Mouse (Mus musculus) stomach, embryonic 14.5 days (tissue): ENCODE measurements around the gene Gse1. TPM values are rescaled to one million over a fixed set of nuclear protein-coding genes. Genes with fewer than 3 reads are reported as not detected.

Experiments
- ATAC-seq: fragments of 200-750 bp; cut with Nextera tagmentation; 2 replicates; pipeline ENCODE4 v1.8.0; 2017; ENCODE audit warnings: low read depth, moderate TSS enrichment; ENCODE audit not compliant: insufficient number of reproducible peaks, insufficient read depth, low FRiP score
- H3K27ac ChIP-seq: fragments of 300-500 bp; sonication (generic); 2 replicates; pipeline ENCODE4 v1.5.1; 2014; ENCODE audit warnings: mild to moderate bottlenecking, low read length, moderate library complexity, mixed read lengths
- H3K27me3 ChIP-seq: fragments of 300-500 bp; sonication (generic); 2 replicates; pipeline ENCODE4 v1.6.1; 2014; ENCODE audit warnings: low read length, control low read depth, mixed read lengths; ENCODE audit not compliant: control insufficient read depth, insufficient read depth
- H3K36me3 ChIP-seq: fragments of 300-500 bp; sonication (generic); 2 replicates; pipeline ENCODE4 v1.6.1; 2014; ENCODE audit warnings: mild to moderate bottlenecking, control low read depth, low read length, moderate library complexity, mixed read lengths; ENCODE audit not compliant: control insufficient read depth, insufficient read depth
- H3K4me1 ChIP-seq: fragments of 300-500 bp; sonication (generic); 2 replicates; pipeline ENCODE4 v1.6.1; 2014; ENCODE audit warnings: low read length, control low read depth, mixed read lengths; ENCODE audit not compliant: control insufficient read depth, insufficient read depth
- H3K4me2 ChIP-seq: fragments of 300-500 bp; sonication (generic); replicated peaks from 2 replicates; pipeline ENCODE4 v1.6.1; 2014; ENCODE audit warnings: low read depth, low read length, control low read depth
- H3K4me3 ChIP-seq: fragments of 300-500 bp; sonication (generic); 2 replicates; pipeline ENCODE4 v1.5.1; 2014; ENCODE audit warnings: low read depth, low read length, control low read depth
- H3K9ac ChIP-seq: fragments of 300-500 bp; sonication (generic); replicated peaks from 2 replicates; pipeline ENCODE4 v1.6.1; 2014; ENCODE audit warnings: low read depth, mild to moderate bottlenecking, control low read depth, low read length, moderate library complexity, mixed read lengths
- H3K9me3 ChIP-seq: fragments of 300-500 bp; sonication (generic); 2 replicates; pipeline ENCODE4 v1.6.1; 2016; ENCODE audit warnings: low read depth, low read length, control low read depth; ENCODE audit not compliant: control insufficient read depth
- WGBS: fragments of 180-500 bp; shearing (Covaris S2); extraction: QIAGEN DNeasy Blood & Tissue Kit; methylation state at CpG from one replicate; pipeline ENCODE4 v1.1.7; 2014; 5-methylcytosine and 5-hydroxymethylcytosine counted together
- polyA plus RNA-seq: library from polyadenylated mRNA; unstranded; fragments of >200 nt; fragmentation: Nextera tagmentation; extraction: Ambion mirVana; gene quantifications from 2 replicates; pipeline ENCODE4 v1.2.1, GENCODE M21; 2014

Gse1 gene
- polyA plus RNA-seq, 1 experiment from 2014 or later: 11.1 TPM

- Histone ChIP-seq H3K4me3 (no peak overlapping the region), H3K4me1 (peaks cover 53% of the 10 kb centered on the region), H3K27me3 (no peaks in the 10 kb centered on the region), H3K9me3 (no peaks in the 10 kb centered on the region), H3K9ac (no peak overlapping the region), H3K27ac (no peak overlapping the region), H3K4me2 (no peak overlapping the region), H3K36me3 (no peaks in the 10 kb centered on the region)
- no peak for ATAC-seq
- 26% methylated on average over 11 of the region's 11 CpGs for WGBS
Measured at GRCm38 (mm10) chr8:120497503-120497946, 269.3 kb downstream of the Gse1 start.

- Histone ChIP-seq H3K4me1 (peaks cover 45% of the 10 kb centered on the region), H3K27me3 (no peaks in the 10 kb centered on the region), H3K4me2 (peak overlapping the region; percentile 20; the same call in 1 of the 2 replicates), H3K9ac (no peak overlapping the region), H3K27ac (peak overlapping the region; percentile 69; the same call in 1 of the 2 replicates), H3K36me3 (no peaks in the 10 kb centered on the region), H3K9me3 (no peaks in the 10 kb centered on the region), H3K4me3 (no peak overlapping the region)
- ATAC-seq: peak; percentile 21; the same call in 1 of the 2 replicates
- WGBS: 20% methylated on average over 4 of the region's 4 CpGs
Measured at GRCm38 (mm10) chr8:120498349-120498831, 270.1 kb downstream of the Gse1 start.

GRCm38 (mm10) chr8:120498926-120499605 is 270.8 kb downstream of the Gse1 start:
- peaks cover 45% of the 10 kb centered on the region for H3K4me1 ChIP-seq
- H3K27ac ChIP-seq: peak overlapping the region; percentile 69; the same call in 1 of the 2 replicates
- peak; percentile 75 for ATAC-seq
- no peaks in the 10 kb centered on the region for H3K27me3 ChIP-seq
- no peaks in the 10 kb centered on the region for H3K36me3 ChIP-seq
- H3K4me2 ChIP-seq: peak overlapping the region; percentile 20; the same call in 1 of the 2 replicates
- WGBS: 34% methylated on average over 9 of the region's 9 CpGs
- no peaks in the 10 kb centered on the region for H3K9me3 ChIP-seq
- no peak overlapping the region for H3K4me3 ChIP-seq
- no peak overlapping the region for H3K9ac ChIP-seq

- no peak overlapping the region for H3K4me3 ChIP-seq
- no peak overlapping the region for H3K9ac ChIP-seq
- no peaks in the 10 kb centered on the region for H3K27me3 ChIP-seq
- H3K9me3 ChIP-seq: no peaks in the 10 kb centered on the region
- ATAC-seq: no peak
- H3K27ac ChIP-seq: no peak overlapping the region
- no peak overlapping the region for H3K4me2 ChIP-seq
- 71% methylated on average over 8 of the region's 8 CpGs for WGBS
- H3K4me1 ChIP-seq: peaks cover 47% of the 10 kb centered on the region
- H3K36me3 ChIP-seq: no peaks in the 10 kb centered on the region
Measured at GRCm38 (mm10) chr8:120500701-120501261, 272.5 kb downstream of the Gse1 start.

GRCm38 (mm10) chr8:120501426-120501825 is 273.2 kb downstream of the Gse1 start:
- 85% methylated on average over 5 of the region's 5 CpGs for WGBS
- Histone ChIP-seq H3K4me3 (no peak overlapping the region), H3K36me3 (no peaks in the 10 kb centered on the region), H3K27me3 (no peaks in the 10 kb centered on the region), H3K9ac (no peak overlapping the region), H3K27ac (no peak overlapping the region), H3K4me1 (peaks cover 52% of the 10 kb centered on the region), H3K4me2 (no peak overlapping the region), H3K9me3 (no peaks in the 10 kb centered on the region)
- ATAC-seq: no peak

GRCm38 (mm10) chr8:120502428-120502827 is 274.2 kb downstream of the Gse1 start:
- H3K36me3 ChIP-seq: no peaks in the 10 kb centered on the region
- 57% methylated on average over 5 of the region's 5 CpGs for WGBS
- H3K9me3 ChIP-seq: no peaks in the 10 kb centered on the region
- H3K9ac ChIP-seq: no peak overlapping the region
- H3K4me2 ChIP-seq: no peak overlapping the region
- no peak for ATAC-seq
- no peak overlapping the region for H3K4me3 ChIP-seq
- H3K27me3 ChIP-seq: no peaks in the 10 kb centered on the region
- H3K27ac ChIP-seq: no peak overlapping the region
- peaks cover 47% of the 10 kb centered on the region for H3K4me1 ChIP-seq

GRCm38 (mm10) chr8:120504251-120505081 is 276.2 kb downstream of the Gse1 start:
- H3K9me3 ChIP-seq: no peaks in the 10 kb centered on the region
- no peaks in the 10 kb centered on the region for H3K36me3 ChIP-seq
- 12% methylated on average over 20 of the region's 20 CpGs for WGBS
- H3K27ac ChIP-seq: peak overlapping the region; percentile 28; the same call in 1 of the 2 replicates
- peaks cover 42% of the 10 kb centered on the region for H3K4me1 ChIP-seq
- H3K9ac ChIP-seq: no peak overlapping the region
- ATAC-seq: no peak
- no peaks in the 10 kb centered on the region for H3K27me3 ChIP-seq
- no peak overlapping the region for H3K4me3 ChIP-seq
- peak overlapping the region; percentile 24 for H3K4me2 ChIP-seq

GRCm38 (mm10) chr8:120505082-120505511 is 276.8 kb downstream of the Gse1 start:
- Histone ChIP-seq H3K9ac (no peak overlapping the region), H3K4me2 (peak overlapping the region; percentile 24), H3K27ac (no peak overlapping the region), H3K4me3 (no peak overlapping the region), H3K9me3 (no peaks in the 10 kb centered on the region), H3K4me1 (peaks cover 48% of the 10 kb centered on the region), H3K36me3 (no peaks in the 10 kb centered on the region), H3K27me3 (no peaks in the 10 kb centered on the region)
- no peak for ATAC-seq
- WGBS: 5% methylated on average over 19 of the region's 19 CpGs
